Mouse (Mus musculus) gastrocnemius, adult 8-10 months (tissue): ENCODE data around the gene Naa30. TPM values are rescaled to one million over a fixed set of nuclear protein-coding genes. Genes with fewer than 3 reads are reported as not detected.
A peak's percentile ranks its signal among the peaks of the same experiment; 100 is the strongest.
"Not testable (repeated sequence)": the region's sequence is repeated elsewhere in the genome, so short reads cannot be mapped to it uniquely, and the experiment has no call there.

Experiments
- DNase-seq, 2 experiments: peaks; one replicate each; pipeline ENCODE4 v3.0.0; 2022; ENCODE audit warnings: low spot score in 2 of 2
- total RNA-seq, 4 experiments: library from RNA; stranded (reverse); gene quantifications; 2 replicates each; pipeline ENCODE4 v1.2.4; 2022

Gene Naa30
- 10 to 100 TPM; 16.5 to 22.7 (median 17.6) TPM for total RNA-seq

DNA sequence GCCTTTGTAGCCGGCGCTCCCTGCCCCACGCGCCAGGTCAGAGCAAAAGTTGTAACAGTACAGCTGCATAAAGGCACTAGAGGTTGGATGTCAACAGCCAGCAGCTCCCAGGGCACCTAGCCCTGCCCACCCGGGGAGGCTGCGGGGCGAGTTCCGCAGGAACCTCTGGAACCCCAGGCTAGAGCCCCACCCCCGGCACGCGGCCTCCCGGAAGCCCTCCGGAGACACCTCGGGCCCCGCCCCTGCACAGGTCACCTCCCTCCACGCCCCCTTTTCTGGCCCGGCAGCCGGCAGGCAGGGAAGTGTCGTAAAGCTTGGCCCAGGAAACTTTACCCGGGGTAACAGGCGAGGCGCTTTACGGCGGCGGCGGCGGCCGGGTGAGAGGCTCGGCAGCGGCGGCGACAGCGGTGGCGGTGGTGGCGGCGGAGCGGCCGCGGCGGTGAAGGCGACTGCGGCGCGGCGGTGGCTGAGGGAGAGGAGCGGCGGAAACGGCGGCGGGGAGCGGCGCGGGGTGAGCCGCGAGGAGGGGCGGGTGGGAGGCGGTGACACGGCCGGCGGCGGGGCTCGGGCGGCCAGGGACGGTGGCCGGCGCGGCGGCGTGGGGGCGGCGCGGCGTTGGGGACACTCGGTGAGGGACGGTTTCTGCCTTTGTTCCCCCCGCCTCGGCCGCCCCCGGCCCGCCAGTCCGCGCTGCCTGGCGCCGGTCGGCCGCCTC, at the start of gene Naa30:
TSS of gene Naa30 (plus strand) at position 360 of the 715 bp plus-strand sequence.
- peak; percentile 93 for DNase-seq

DNA sequence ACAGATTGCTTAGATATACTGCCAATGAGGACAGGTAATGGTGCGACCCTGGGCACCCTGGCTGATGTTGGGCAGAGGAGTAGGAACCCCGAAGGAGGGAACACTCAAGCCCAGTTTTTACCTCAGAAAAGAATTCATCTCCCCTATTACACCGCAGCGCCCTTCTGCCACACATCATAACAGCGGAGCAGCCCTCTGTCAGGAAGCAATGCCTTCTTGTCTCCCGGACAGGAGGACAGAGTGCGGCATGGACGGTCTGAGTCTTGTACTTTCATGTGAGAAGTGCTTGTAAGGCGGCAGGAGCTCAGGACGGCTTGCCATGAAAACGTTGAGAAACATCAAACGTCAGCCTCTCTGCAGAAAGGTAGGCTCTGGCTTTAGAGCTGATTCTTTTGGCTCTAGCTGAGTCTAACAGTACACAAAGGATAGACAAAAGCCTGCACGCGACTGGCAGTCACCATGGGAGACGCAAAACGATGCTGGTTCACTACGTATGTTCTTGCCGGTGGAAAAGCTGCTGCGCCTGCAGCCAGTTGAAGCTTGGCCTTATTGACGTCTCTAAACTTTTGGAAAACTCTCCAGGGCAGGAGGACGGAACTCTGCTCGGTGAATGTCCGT, 44.8 kb upstream of the Naa30 start:
- no peak for DNase-seq

DNA sequence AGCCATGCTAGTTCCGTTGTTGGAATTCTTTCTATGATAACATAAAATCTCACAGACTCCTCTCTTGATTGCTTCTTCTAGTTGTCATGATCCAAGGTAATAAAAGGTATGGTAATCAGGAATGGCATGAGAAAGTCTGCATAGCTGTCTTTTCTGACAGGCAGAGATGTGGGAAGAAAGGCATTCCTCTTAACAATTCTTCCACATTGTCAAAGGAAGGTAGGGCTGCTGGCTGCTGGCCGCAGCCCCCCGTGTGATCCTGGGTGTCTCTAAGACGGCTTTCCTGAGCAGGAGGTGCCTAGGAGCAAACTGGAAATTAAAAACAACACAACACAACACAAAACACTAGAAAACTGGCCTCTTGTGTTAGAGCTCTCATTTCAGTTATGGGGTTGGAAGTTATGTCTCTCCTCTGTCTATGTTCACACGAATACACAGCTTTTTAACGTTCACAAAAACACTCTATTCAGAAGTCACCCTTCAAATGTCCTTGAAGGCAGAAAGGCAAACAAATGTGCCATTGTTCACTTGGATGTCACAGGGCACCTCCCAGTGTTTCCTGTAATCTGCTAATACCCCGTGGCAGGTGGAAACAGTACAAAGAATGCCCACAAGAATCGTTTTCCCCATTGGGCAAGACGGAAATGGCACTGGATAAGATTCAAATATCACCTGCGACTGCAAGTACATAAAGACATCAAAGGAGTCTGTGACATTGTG, 43.3 kb upstream of the Naa30 start:
- DNase-seq: no peak

DNA sequence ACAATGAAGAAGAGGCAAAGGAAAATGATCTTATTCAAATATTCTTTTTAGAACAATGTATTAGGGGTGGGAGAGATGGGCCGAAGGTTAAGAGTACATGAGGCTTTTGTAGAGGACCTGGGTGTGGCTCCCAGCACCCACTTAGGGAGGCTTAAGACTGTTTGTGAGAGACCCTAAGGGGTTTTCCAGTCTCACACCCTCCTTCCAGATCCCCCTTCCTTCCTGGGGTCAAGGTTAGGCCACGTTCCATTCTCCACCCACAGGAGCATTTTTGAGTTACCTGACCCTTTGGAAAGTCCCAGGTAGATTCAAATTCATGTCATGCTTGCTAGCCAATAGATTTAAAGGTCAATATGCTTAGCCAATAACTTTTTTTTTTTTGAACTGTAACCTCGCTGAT, 39.6 kb upstream of the Naa30 start:
- DNase-seq: no peak

DNA sequence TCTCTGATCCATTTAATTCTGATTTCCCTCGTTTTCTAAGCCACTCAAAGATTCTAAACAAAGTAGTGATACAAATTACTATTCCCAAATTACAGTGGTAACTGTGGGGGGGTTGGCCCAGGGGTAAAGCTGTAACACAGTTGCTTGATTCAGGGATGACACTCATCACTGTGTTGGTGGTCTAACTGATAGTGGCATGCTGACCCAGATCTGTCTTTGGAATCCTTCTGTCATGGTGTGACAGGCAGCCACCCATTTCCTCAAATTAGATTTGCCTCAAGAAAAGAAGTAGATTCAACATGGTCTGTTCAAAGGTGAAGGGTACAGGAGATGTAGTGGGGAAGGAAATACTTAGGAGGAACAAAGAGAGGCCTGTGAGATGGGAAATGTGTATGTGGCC, 33.9 kb upstream of the Naa30 start:
- no peak for DNase-seq

DNA sequence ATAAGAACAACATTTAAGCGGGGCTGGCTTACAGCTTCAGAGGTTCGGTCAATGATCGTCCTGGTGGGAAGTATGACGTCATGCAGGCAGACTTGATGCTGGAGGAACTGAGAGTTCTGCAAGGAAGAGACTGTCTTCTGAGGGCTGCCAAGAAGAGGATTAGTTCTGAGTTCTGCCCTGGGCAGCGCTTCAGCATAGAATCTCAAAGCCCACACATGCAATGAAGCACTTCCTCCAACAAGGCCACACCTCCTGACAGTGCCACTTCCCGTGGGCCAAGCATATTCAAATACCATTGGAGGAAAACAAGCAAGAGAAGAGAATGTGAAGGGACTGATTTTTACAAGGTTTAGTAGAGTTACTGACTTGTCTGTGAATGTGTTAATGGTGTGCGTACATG, 31.3 kb upstream of the Naa30 start:
- DNase-seq: no peak

DNA sequence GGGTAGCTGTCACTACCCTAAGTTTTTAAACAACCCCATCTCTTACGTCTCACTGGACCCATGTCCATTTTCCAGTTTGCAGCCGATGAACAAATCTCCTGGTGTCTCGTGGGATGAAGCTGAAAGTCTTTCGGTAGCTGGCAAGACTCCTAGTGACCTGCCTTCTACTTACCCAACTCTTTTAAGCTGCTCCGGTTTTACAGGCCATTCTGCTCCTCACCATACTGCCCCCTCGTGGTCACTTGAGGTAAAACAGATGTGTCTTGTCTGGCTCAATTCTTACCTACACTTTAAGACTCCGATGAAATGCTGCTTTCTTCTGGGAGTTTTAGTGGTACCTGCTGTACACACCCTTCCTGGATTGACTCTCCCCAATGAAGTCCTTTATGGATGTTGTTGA, 18.2 kb upstream of the Naa30 start:
- peak; percentile 28 to 42 for DNase-seq

DNA sequence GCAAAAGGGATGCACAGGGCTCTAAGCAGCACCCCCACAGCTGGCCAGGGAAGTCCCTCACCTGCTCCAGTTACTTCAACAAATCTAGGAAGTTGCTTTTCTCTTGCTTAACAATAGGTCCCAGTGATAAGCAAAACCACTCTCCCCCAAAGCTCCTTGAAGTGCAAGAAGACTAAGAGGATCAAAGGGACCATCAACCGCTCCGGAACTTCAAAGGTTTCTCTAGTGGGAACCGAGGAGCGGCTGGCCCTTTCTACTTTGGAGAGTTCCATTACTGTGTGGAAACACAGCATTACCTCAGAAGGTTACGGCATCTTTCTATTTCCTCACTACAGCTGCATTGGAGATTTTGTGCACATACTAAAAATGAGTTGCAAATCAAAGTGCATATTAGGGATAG, 16.5 kb upstream of the Naa30 start:
- DNase-seq: no peak

DNA sequence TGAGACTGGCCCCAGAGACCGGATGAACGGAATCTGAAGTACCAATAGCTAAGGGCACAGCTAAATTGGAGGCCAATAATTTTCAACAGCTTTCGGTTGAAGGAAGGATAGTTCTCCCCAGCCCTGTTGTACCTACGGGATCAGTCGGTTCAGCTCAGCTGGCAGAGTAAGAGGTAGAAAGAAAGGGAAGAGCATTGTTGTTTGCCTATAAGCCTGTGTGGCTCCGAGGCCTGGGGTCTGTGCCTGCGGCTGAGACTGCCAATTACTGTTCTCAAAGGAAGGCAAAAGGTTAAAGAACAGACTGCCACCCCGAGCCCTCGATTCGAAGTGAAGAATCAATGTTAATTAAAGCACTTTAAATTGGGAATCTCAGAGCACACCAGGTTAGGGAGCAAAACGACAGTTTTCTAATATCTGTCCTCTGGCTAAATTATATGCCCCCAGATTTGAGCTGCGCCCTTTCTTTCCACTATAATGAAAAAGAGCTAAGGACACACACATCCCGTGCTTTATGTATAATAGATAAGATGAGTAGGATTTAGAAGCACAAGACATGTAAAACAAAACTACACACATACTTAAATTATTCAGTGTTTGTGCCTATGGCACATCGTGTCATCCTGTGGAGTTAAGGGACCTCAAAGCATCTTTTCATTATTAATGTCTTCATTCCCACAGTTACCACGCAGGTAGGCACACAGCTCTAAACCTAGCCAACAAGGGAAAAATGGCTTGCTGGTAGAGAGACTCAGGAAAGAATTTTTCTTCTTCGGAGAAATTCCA, 13.7 kb upstream of the Naa30 start:
- DNase-seq: no peak

DNA sequence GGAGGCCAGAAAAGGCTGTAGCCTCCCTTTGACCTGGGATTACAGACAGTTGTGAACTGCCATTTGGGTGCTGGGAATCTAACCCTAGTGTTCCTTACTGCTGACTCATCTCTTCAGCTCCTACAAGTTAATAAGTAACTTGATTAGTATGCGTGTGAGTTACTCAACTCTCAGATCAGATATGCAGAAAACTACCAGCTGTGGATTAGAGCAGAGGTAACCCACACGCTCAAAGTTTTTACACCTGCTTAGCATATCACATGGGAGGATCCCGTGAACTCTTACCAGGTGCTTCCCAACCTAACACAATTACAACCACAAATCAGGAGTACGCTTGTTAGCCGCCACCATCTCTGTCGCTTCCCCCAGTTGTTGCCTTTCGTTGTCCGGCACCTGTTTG, 740 bp upstream of the Naa30 start:
- DNase-seq: no peak

DNA sequence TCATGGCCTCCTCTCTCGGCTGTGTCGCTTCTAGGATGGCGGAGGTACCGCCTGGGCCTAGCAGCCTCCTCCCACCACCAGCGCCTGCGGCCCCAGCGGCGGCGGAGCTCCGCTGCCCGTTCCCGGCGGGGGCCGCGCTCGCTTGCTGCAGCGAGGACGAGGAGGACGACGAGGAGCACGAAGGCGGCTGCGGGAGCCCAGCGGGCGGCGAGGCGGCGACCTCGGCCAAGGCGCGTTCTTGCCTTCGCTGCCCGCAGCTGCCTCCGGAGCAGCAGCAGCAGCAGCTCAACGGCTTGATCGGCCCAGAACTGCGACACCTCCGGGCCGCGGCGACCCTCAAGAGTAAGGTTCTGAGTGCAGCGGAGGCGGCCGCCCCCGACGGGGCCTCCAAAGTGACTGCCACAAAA, 559 bp downstream of the Naa30 start:
- DNase-seq: peak in 1 of 2 experiments; percentile 10

DNA sequence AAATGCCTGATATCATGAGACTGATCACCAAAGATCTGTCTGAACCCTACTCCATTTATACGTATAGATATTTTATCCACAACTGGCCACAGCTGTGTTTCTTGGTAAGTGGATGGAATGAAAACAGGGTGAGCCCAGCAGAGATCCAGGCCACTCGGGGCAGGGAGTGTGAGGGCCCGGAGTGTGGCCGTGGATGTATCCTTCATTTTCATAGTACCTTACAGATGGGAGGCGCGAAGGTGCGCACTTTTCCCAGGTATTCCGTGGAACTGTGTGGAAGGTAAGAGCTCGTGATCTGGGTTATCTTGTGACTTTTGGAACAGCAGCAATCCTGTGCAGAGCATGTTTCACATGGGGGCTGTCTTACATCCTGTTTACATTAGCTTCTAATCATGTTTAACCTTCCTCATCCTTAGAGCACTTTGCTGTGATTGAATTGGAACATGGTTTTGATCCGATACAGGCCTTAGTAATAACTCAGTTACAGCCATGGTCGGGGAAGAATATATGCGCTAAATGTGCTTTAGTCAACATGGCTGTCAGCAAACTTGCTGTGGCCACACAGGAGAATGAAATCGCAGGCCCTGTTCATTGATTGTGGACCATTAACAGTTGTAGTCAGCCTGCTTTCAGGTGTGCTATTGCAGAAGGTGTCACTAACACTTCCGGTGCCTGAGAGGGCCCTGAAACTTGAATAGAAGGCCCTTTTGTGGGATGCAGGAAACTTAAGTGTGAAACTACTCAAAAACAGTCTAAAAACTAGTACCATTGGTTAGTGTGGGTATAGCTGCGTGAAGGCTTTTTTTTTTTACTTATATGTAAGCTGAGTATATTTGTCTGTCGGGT, 1.5 kb downstream of the Naa30 start:
- DNase-seq: no peak

DNA sequence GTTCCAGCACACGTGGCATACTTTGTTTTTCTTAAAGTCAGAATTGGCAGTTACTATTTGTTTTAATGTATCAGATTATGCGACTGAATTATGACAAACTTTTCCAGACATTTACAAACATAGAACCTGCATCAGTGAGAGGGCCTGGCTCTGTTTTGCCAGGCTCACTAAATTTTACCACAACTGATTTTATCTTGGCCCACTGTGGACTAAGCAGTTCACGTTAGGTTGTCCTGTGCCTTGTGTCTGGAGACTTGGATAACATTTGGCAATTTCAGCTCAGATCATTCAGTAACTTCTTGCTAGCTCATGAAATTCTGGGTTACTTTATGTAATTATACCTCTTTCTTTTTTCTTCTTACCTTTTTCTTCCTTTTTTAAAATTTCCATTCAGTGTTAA, 7.7 kb downstream of the Naa30 start:
- DNase-seq: no peak

DNA sequence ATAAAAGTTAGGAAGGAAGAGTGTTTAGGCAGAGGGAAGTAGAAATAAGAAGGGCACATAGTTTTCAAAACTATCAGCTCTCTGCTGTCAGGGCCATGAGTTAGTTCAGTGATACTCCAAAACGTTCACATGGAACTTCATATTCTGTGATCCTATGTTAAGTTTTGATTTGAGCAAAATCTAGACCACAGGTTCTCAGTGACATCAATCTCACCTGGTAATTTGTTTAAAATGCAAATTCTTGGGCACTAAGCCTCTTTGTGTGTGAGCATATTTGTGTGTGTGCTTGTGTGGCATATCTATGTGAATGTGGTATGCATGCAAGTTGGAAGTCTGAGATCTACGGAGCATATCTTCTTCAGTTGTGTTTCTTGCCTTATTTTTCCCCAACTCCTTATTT, 14.2 kb downstream of the Naa30 start:
- DNase-seq: no peak

DNA sequence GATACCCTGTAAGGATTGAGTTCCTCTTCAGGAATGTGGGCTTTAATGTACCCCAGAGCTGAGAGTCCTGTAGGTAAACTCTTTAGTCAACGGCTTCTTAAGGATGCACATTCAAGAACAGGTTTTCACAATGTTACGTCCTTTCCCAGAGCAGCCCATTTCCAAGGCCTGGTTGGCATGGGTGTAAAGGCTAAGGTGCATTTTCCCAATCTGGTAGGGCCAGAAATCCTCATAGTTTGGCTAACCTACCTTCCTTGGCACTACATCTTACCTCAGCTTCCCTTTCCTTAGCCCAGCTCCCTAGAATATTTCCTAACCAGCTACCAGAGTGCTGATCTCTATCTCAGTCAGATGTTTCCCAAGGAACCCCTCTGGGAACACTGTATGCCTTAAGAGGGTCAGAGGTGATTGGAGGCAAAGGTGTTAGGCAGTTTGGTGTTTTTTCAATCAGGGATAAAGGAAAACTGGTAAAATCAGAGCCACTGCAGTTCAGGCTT, 25.1 kb downstream of the Naa30 start:
- DNase-seq: no peak

DNA sequence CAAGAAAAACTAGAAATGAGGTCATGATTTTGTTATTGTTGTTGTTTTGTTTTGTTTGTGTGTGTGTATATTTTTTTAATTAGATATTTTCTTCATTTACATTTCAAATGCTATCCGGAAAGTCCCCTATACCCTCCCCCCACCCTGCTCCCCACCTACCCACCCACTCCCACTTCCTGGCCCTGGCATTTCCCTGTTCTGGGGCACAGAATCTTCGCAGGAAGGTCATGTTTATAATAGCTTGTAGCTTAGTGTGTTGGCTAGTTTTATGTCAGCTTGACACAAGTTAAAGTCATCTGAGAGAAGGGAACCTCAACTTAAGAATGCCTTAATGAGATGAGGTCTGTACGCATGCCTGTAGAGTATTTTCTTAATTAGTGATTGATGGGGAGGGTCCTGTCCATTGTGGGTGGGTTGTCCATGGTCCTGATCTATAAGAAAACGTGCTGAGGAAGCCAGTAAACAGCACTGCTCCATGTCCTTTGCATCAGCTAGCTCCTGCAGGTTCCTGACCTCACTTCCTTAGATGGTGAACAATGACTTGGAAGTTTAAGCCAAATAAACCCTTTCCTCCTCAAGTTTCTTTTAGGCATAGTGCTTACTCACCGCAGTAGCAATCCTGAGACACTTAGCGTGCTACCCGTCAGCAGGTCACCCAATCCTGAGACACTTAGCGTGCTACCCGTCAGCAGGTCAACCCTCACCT, 29.2 kb downstream of the Naa30 start:
- no peak for DNase-seq

DNA sequence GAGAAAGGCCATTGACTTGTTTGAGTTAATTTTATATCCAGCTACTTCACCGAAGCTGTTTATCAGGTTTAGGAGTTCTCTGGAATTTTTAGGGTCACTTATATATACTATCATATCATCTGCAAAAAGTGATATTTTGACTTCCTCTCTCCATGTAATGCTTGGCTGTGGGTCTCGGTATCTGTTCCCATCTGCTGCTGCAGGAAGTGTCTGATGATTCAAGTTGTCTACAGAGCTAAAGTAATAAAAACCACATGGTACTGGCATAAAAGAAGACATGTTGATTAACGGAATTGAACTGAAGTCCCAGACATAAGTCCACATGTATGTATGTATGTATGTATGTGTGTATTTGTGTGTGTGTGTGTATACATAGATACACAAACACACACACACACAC, 38.2 kb downstream of the Naa30 start:
- not testable (repeated sequence) for DNase-seq

DNA sequence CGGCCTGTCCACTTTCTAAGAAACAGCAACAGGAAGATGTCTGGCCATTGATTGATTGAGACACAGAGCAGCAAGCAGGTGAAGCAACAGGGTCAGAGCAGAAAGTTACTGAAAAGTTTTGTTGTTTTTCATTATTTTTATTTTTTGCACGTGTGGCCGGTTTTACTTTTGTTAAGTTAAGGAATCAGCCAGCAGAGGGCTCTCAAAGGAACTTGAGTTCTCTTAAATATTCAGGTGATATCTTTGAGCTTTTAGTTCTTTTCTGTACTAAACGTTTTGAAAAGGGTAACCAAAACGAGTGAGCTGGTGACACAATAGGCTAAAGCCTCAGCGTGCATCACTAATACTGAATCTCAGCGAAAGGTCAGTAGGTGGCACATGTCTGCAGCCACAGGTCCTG, 46.7 kb downstream of the Naa30 start:
- no peak for DNase-seq

DNA sequence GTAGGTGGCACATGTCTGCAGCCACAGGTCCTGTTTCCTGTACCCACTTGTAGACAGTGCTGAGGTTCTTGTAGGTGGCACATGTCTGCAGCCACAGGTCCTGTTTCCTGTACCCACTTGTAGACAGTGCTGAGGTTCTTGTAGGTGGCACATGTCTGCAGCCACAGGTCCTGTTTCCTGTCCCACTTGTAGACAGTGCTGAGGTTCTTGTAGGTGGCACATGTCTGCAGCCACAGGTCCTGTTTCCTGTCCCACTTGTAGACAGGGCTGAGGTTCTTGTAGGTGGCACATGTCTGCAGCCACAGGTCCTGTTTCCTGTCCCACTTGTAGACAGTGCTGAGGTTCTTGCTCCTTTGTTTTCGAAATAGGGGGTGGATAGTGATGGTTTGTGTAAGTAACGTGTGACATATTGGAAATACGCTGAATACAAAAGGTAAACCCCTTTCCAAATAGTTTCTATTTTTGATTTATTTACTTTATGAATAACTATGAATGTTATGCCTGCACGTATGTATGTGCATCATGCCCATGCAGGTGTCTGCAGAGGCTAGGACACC, 47.5 kb downstream of the Naa30 start:
- DNase-seq: not testable (repeated sequence)

DNA sequence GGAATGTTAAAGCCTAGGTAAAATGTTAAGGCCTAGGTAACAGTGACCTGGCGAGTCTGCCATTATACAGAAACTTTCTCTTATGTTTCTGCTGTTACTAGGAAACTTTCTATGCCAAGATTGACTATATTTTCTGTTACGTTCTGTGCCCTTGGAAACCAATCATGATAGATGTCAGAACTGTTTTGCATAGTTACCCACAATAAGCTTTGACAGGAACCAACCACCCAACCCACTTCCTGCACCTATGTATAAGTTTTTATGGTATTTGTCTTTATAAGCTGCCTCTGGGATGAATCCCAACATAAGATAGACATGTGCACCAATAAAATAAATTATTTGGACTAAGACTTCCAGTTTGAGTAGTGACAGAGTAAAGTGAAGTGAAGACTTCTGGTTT, 49.7 kb downstream of the Naa30 start:
- DNase-seq: no peak
